Mouse (Mus musculus): ENCODE measurements around the gene Gnptg.

Gnptg gene

DNA sequence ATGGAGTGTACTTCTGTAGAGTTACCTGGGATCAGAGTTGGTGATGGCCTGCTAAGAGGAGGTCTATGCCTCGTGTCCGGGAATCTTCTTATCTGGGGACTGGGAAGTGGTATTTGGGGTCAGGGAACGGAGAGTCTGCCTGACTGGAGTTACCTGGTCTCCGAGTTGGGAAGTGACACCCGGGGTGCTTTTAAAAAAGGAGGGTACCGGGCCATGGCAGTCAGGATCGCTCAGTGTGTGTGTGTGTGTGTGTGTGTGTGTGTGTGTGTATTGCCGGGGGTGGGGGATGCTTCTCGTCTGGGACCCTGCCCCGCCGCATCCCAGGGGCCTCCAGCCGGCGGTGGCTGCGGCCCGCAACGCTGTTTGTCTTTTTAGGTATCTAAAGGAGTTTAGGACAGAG lies 50.8 kb downstream of the Gnptg start:
- peak in 1 of 2 experiments; percentile 11 for DNase-seq (ENCODE audit: low read depth in 2 of 2, low spot score in 2 of 2)

DNA sequence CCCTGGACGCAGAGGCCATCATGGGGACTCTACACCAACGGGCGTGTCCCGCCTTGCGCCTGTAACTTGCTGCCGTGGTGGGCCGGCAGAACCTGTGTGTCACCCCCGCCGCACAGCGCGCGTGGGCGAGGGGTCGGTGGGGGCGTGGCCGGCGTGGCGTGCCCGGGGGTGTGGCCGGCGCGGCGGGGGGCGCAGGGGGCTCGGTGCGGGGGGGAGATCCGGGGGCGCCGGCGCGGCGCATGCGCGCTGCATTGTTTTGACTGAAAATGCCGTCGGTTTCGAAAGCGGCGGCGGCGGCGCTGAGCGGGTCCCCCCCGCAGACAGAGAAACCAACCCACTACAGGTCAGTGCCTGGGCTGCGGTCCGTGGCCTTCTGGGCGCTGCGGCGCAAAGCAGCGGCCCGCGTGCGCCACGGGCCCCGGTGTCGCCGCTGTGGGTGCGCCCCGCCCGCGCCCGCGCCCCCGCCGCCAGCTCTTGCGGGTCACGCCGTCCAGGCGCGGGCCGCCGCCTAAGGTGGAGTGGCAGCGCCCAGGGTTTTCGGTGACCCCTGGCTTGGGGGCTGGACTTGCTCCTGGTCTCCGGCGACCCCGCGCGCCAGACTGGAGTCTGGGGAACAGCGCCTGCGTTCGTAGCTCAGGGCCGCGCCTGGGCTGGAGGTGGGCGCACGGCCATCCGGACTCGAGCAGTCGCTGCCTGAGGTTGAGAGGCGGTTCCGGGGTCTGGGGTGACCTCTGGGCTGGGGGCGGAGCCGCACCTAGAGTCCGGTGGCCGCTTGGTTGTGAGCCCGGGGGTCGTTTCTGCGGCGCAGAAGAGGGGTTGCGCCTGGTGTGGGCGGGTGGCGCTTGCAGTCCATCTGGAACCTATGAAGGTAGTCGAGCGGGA lies 51.5 kb downstream of the Gnptg start, which contains the start of gene Unkl:
Gene Unkl, plus strand, starts transcription at position 248 of the 882 bp plus-strand sequence.
- DNase-seq (ENCODE audit: low read depth in 2 of 2, low spot score in 2 of 2): peak; percentile 62 to 70

DNA sequence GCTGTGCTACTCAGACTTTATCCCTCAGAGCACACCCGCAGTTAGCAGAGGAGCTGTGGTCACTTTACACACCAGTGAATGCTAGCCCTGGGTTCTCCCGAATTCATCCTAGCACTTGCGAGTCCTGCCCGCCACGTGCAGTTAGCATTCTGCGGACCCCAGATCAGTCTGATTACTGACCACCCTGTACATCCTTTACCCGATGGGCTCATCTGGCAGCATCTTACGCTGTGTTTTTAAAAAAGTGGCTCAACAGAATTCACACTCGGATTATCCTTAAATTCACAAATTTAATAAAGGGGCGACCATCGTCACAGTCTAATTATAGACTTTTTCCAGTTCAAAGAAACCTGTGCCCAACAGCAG lies 52.2 kb downstream of the Gnptg start:
- no peak for DNase-seq (ENCODE audit: low read depth in 2 of 2, low spot score in 2 of 2)

DNA sequence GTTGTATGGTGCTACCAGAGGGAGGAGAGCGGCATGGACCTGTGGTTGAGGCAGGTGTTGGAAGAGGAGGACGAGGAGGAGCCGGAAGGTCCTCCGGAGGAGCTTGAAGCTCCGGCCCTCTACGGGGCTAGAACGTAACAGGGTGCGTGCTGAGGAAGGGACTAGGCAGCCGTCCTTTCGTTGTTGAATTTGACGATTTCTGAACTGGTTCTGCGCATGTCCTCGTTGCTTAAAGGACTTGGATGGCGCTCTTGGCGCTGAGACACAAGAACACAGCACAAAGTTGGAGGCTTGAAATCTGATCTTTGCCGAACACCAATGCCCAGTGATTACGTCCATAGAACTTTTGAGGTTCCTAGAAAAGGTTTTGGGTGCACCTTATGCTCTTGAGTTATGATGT lies 55.0 kb downstream of the Gnptg start:
- no peak for DNase-seq (ENCODE audit: low read depth in 2 of 2, low spot score in 2 of 2)

DNA sequence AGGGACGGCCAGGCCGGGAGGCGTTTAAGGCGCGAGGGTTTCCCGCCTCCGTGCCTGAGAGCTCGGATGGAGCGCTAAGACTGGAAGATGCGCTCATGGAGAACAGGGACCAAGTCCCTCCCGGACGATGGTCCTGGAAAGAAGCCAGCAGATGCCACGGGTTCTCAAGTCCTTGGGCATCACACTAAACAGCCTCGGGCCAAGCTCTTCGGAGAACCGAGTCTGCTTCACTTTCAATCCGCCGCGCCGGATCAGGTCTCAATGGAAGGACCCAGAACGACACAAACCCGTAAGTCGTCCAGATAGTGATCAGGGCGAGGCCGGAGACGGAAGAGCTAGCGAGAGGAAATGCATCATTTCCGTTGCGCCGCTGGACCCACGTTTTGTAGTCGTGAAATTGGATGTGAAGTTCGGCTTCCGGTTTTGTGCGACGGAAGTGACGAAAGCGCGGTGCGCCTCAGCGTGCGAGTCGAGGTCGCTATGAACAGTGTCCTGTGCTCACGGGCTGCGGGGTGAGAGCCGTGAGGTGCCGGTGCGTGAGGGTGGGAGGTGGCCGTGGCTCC lies 55.7 kb downstream of the Gnptg start, which contains the start of gene BC003965:
Gene BC003965, plus strand, starts transcription at position 426 of the 563 bp plus-strand sequence.
- DNase-seq (ENCODE audit: low read depth in 2 of 2, low spot score in 2 of 2): peak; percentile 96 to 98
